Mouse (Mus musculus): ENCODE results near the gene Sdf2l1. TPM values are rescaled to one million over a fixed set of nuclear protein-coding genes. Genes with fewer than 3 reads are reported as not detected.

The Sdf2l1 gene
- polyA plus RNA-seq, 1 experiment from 2014 or later = 36.8 TPM

DNA sequence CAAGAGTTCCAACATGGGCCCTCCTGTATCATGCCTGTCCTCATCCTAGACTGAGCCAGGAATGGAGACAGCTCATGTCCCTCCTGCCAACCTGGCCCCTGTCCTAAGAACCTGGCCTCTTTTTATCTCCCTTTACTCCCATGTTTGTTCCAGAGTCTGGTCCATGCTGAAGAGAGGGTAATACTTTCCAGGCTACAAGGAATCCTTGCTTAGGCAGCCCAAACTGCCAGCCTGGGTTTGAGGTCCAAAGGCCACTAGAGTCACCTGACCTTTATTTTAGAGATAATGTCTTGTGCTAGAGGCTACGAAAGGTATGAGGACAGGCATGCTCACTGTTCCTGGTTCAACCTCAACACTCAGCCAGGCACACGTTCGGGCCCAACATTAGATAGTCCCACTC is 35.2 kb downstream of the Sdf2l1 start:
- H3K27me3 ChIP-seq (replicated peaks; ENCODE audit: control insufficient read depth, insufficient read depth, low read length) = no peaks in the 10 kb centered on the region

DNA sequence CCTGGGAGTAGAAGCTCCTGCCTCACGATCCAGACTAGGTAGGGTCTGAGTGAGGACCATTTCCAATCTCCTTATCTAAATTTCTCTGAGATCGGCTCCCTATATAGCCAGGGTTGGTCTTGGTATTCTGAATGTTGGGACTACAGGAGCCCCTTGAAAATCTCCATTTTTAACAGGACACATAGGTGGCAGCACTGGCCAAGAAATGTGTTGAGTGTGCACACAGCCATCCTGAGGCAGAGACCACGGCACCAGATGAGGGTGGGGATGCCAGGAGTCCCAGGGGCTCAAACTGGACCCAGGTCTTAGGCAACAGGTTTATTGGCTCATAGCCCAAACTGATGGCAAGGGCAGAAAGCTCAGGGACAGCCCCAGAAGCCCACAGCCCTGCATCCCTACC is 43.8 kb downstream of the Sdf2l1 start:
- H3K27ac ChIP-seq (ENCODE audit: low read length) = no peak overlapping the region
- no peak overlapping the region for H3K9ac ChIP-seq (replicated peaks; ENCODE audit: low read depth, low read length)
- peak; percentile 27; the same call in 1 of the 2 replicates for ATAC-seq
- H3K27me3 ChIP-seq (replicated peaks; ENCODE audit: control insufficient read depth, insufficient read depth, low read length) = no peaks in the 10 kb centered on the region
- H3K4me1 ChIP-seq (replicated peaks; ENCODE audit: control insufficient read depth, insufficient read depth, low read length) = no peaks in the 10 kb centered on the region
- no peak overlapping the region for H3K4me2 ChIP-seq (ENCODE audit: low read length)
- WGBS = 73% methylated on average over 3 of the region's 3 CpGs
- no peak overlapping the region for H3K4me3 ChIP-seq (replicated peaks; ENCODE audit: low read length)
- H3K9me3 ChIP-seq (ENCODE audit: control insufficient read depth, low read length) = no peaks in the 10 kb centered on the region
- peaks cover 56% of the 10 kb centered on the region for H3K36me3 ChIP-seq (ENCODE audit: control insufficient read depth, insufficient read depth)

More for the DNA sequence above, 35.2 kb downstream of the Sdf2l1 start:
- no peaks in the 10 kb centered on the region for H3K9me3 ChIP-seq (ENCODE audit: control insufficient read depth, low read length)
- 94% methylated on average over 3 of the region's 3 CpGs for WGBS
- H3K27ac ChIP-seq (ENCODE audit: low read length) = no peak overlapping the region
- H3K4me2 ChIP-seq (ENCODE audit: low read length) = no peak overlapping the region
- H3K36me3 ChIP-seq (ENCODE audit: control insufficient read depth, insufficient read depth) = peaks cover 21% of the 10 kb centered on the region
- no peak overlapping the region for H3K9ac ChIP-seq (replicated peaks; ENCODE audit: low read depth, low read length)
- H3K4me1 ChIP-seq (replicated peaks; ENCODE audit: control insufficient read depth, insufficient read depth, low read length) = no peaks in the 10 kb centered on the region
- no peak for ATAC-seq
- H3K4me3 ChIP-seq (replicated peaks; ENCODE audit: low read length) = no peak overlapping the region

DNA sequence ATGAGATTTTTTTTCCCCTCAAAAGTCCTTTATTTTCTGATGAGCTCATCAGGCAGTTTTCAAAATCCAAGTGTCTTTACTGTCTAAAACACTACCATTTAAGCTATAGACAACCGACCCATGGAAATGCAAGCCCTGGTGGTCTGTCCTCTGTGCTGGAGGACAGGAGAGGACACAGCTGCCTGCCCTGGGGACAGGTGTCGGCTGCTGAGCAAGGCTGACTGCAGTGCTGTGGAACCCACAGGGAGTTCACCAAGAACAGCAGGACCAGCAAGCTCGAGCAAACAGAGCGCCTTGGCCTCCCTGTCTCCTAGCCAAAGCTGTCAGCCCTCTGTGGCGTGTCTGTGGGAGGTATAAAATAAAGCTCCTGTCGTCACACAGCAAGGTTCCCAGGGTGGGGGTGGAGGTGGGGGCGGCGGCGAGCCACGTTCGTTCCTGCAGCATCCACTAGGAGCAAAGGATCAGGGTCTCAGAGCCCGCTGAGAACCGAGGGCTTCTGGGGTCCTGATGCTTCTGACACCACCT is 45.5 kb downstream of the Sdf2l1 start:
- no peak for ATAC-seq
- WGBS = 75% methylated on average over 13 of the region's 13 CpGs

DNA sequence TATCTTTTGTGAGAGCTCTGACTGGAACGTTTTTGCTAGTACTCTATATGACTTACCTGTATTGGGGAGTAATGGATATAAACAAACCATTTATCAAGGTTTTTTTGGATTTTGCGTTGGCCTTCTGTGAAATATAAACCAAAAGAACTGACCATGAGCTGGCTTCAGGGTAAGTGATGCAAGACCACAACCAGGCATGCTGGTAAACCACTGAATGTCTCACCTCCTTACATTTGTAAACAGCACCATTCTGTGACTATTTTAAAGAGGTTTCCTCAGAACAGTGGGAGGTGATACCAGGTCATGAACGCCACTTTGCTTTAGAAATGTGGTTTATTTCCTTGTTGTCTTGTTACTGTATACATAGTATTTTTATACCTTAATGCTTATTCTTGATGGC is 45.9 kb downstream of the Sdf2l1 start:
- no peak overlapping the region for H3K4me2 ChIP-seq (ENCODE audit: low read length)
- no peak overlapping the region for H3K4me3 ChIP-seq (replicated peaks; ENCODE audit: low read length)
- peaks cover 61% of the 10 kb centered on the region for H3K36me3 ChIP-seq (ENCODE audit: control insufficient read depth, insufficient read depth)
- no peak overlapping the region for H3K27ac ChIP-seq (ENCODE audit: low read length)
- H3K9me3 ChIP-seq (ENCODE audit: control insufficient read depth, low read length) = no peaks in the 10 kb centered on the region
- no peaks in the 10 kb centered on the region for H3K27me3 ChIP-seq (replicated peaks; ENCODE audit: control insufficient read depth, insufficient read depth, low read length)
- no peak overlapping the region for H3K9ac ChIP-seq (replicated peaks; ENCODE audit: low read depth, low read length)
- ATAC-seq = no peak
- no peaks in the 10 kb centered on the region for H3K4me1 ChIP-seq (replicated peaks; ENCODE audit: control insufficient read depth, insufficient read depth, low read length)
- WGBS = 89% methylated on average over 3 of the region's 3 CpGs

More for the DNA sequence above, 45.5 kb downstream of the Sdf2l1 start:
- Histone ChIP-seq H3K9ac (replicated peaks; ENCODE audit: low read depth, low read length) (no peak overlapping the region), H3K9me3 (ENCODE audit: control insufficient read depth, low read length) (no peaks in the 10 kb centered on the region), H3K27me3 (replicated peaks; ENCODE audit: control insufficient read depth, insufficient read depth, low read length) (no peaks in the 10 kb centered on the region), H3K36me3 (ENCODE audit: control insufficient read depth, insufficient read depth) (peaks cover 62% of the 10 kb centered on the region), H3K4me2 (ENCODE audit: low read length) (no peak overlapping the region), H3K4me3 (replicated peaks; ENCODE audit: low read length) (no peak overlapping the region), H3K27ac (ENCODE audit: low read length) (no peak overlapping the region), H3K4me1 (replicated peaks; ENCODE audit: control insufficient read depth, insufficient read depth, low read length) (no peaks in the 10 kb centered on the region)

DNA sequence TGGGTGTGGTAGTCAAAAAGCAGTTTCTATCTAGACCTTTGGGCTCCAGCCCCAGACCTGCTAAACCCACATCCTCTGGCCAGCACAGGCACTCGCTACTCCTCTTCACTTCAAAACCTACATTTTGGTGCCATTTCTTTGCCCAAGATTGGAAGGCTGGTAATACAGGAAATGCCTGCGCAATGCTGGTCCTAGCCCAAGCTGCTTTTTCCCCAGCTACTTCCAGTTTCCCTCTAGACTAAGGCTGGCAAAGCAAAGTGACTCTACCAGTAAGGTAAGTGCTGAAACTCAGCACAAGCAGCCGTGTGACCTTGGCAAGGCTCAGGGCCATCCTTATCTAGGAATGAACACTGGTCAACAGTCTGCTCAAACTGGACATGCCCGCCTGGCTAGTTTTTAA is 46.5 kb downstream of the Sdf2l1 start:
- H3K36me3 ChIP-seq (ENCODE audit: control insufficient read depth, insufficient read depth) = peaks cover 58% of the 10 kb centered on the region
- H3K27me3 ChIP-seq (replicated peaks; ENCODE audit: control insufficient read depth, insufficient read depth, low read length) = no peaks in the 10 kb centered on the region
- no peaks in the 10 kb centered on the region for H3K9me3 ChIP-seq (ENCODE audit: control insufficient read depth, low read length)
- 93% methylated on average over 4 of the region's 4 CpGs for WGBS
- no peak for ATAC-seq
- no peak overlapping the region for H3K4me2 ChIP-seq (ENCODE audit: low read length)
- H3K27ac ChIP-seq (ENCODE audit: low read length) = no peak overlapping the region
- no peak overlapping the region for H3K9ac ChIP-seq (replicated peaks; ENCODE audit: low read depth, low read length)
- no peaks in the 10 kb centered on the region for H3K4me1 ChIP-seq (replicated peaks; ENCODE audit: control insufficient read depth, insufficient read depth, low read length)
- no peak overlapping the region for H3K4me3 ChIP-seq (replicated peaks; ENCODE audit: low read length)

DNA sequence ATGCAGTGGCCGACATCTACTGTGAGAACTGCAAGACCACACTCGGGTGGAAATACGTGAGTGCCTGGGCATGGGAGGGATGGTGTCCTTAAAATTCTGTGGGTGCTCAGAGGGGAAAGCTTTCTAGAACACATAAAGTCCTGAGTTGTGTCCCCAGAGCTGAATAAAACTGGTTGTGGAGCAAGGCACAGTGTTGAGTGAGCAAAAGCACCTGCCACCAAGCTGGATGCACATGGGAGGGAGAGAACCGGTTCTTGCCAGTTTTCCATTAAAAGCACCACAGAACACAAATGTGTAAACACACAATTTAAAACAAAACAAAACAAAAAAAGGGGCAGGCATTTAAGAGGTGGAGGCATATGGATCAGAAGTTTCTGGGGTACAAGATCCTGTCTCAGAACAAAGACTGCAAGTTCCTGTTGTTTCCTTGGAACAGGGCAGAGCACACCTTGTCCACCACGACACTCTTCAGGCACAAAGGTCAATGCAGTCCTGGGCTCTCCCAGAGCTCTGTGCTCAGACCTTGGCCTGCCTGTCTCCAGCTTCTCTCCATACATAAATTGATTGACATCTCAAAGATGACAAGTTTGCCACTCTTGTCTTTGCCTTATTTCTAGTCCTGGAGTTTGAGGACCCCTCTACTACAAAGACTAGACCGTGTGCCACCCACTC is 49.9 kb downstream of the Sdf2l1 start:
- Histone ChIP-seq H3K9ac (replicated peaks; ENCODE audit: low read depth, low read length) (no peak overlapping the region), H3K4me2 (ENCODE audit: low read length) (no peak overlapping the region), H3K36me3 (ENCODE audit: control insufficient read depth, insufficient read depth) (peaks cover 42% of the 10 kb centered on the region), H3K4me1 (replicated peaks; ENCODE audit: control insufficient read depth, insufficient read depth, low read length) (peaks cover 7% of the 10 kb centered on the region), H3K9me3 (ENCODE audit: control insufficient read depth, low read length) (no peaks in the 10 kb centered on the region), H3K4me3 (replicated peaks; ENCODE audit: low read length) (no peak overlapping the region), H3K27ac (ENCODE audit: low read length) (no peak overlapping the region), H3K27me3 (replicated peaks; ENCODE audit: control insufficient read depth, insufficient read depth, low read length) (no peaks in the 10 kb centered on the region)
- no peak for ATAC-seq
- 86% methylated on average over 6 of the region's 6 CpGs for WGBS

MicroRNAs within 50 kb of the gene (microRNA counts, 519-probe panel; counts per million panel counts)
- microRNA mmu-miR-130b = 3,547 counts per million, percentile 89 among the panel's probes with 10 or more counts
- 2,696 counts per million, percentile 69 among the panel's probes with 10 or more counts for microRNA mmu-miR-301b

Small RNAs within 50 kb of the gene (microRNA-seq; reads per million reads assigned to microRNA genes)
- gene Mir130b = 5,581 reads per million, percentile 92 among the genes with 10 or more reads in this experiment
- 129 reads per million, percentile 58 among the genes with 10 or more reads in this experiment for gene Mir301b

Other genes starting within 250 kb of the Sdf2l1 start
- 28.3 and 29.3 TPM in 2 replicates for gene Ppm1f, start 235.9 kb downstream of the Sdf2l1 start, polyA plus RNA-seq (2015; fragmentation: Nextera tagmentation; extraction: Ambion mirVana)
- gene Mapk1, start 149.0 kb downstream of the Sdf2l1 start, polyA plus RNA-seq (2015; fragmentation: Nextera tagmentation; extraction: Ambion mirVana) = 196 and 210 TPM in 2 replicates
- 171 and 173 TPM in 2 replicates for gene Ypel1, start 62.7 kb downstream of the Sdf2l1 start, polyA plus RNA-seq (2015; fragmentation: Nextera tagmentation; extraction: Ambion mirVana)
- gene Ppil2, start 21.1 kb downstream of the Sdf2l1 start, polyA plus RNA-seq (2015; fragmentation: Nextera tagmentation; extraction: Ambion mirVana) = 158 and 182 TPM in 2 replicates
- 18.4 and 21.2 TPM in 2 replicates for gene 2610318N02Rik, start 7.2 kb downstream of the Sdf2l1 start, polyA plus RNA-seq (2015; fragmentation: Nextera tagmentation; extraction: Ambion mirVana)
- 26.2 and 32.9 TPM in 2 replicates for gene Ydjc, start 12.2 kb upstream of the Sdf2l1 start, polyA plus RNA-seq (2015; fragmentation: Nextera tagmentation; extraction: Ambion mirVana)
- gene Ccdc116, start 14.8 kb upstream of the Sdf2l1 start, polyA plus RNA-seq (2015; fragmentation: Nextera tagmentation; extraction: Ambion mirVana) = 1.7 and 2.4 TPM in 2 replicates
- gene Ube2l3, start 70.3 kb upstream of the Sdf2l1 start, polyA plus RNA-seq (2015; fragmentation: Nextera tagmentation; extraction: Ambion mirVana) = 298 and 325 TPM in 2 replicates
- gene Rimbp3, start 76.2 kb upstream of the Sdf2l1 start, polyA plus RNA-seq (2015; fragmentation: Nextera tagmentation; extraction: Ambion mirVana) = 1.8 and 2.3 TPM in 2 replicates
- gene Hic2, start 101.2 kb upstream of the Sdf2l1 start, polyA plus RNA-seq (2015; fragmentation: Nextera tagmentation; extraction: Ambion mirVana) = 7.1 and 9.4 TPM in 2 replicates
- 23.0 and 43.0 TPM in 2 replicates for gene Tmem191c, start 143.7 kb upstream of the Sdf2l1 start, polyA plus RNA-seq (2015; fragmentation: Nextera tagmentation; extraction: Ambion mirVana)
- 1.4 and 2.1 TPM in 2 replicates for gene Serpind1, start 199.0 kb upstream of the Sdf2l1 start, polyA plus RNA-seq (2015; fragmentation: Nextera tagmentation; extraction: Ambion mirVana)

Data from forebrain, embryonic 16.5 days (tissue).